Mouse (Mus musculus) hindbrain, embryonic 12.5 days (tissue): ENCODE data around the gene Tmem150b. TPM values are rescaled to one million over a fixed set of nuclear protein-coding genes. Genes with fewer than 3 reads are reported as not detected.

Experiments used
- ATAC-seq: fragments of 200-750 bp; cut with Nextera tagmentation; 2 replicates; pipeline ENCODE4 v1.8.0; 2017; ENCODE audit warnings: moderate TSS enrichment; ENCODE audit not compliant: low FRiP score
- H3K27ac ChIP-seq: fragments of 300-500 bp; sonication (generic); 2 replicates; pipeline ENCODE4 v1.5.1; 2016; ENCODE audit warnings: mild to moderate bottlenecking
- H3K27me3 ChIP-seq: fragments of 300-500 bp; sonication (generic); 2 replicates; pipeline ENCODE4 v1.6.1; 2016; ENCODE audit warnings: mild to moderate bottlenecking
- H3K36me3 ChIP-seq: fragments of 300-500 bp; sonication (generic); 2 replicates; pipeline ENCODE4 v1.6.1; 2016; ENCODE audit warnings: mild to moderate bottlenecking
- H3K4me1 ChIP-seq: fragments of 300-500 bp; sonication (generic); 2 replicates; pipeline ENCODE4 v1.6.1; 2016
- H3K4me2 ChIP-seq: fragments of 300-500 bp; sonication (generic); replicated peaks from 2 replicates; pipeline ENCODE4 v1.6.1; 2016; ENCODE audit warnings: mild to moderate bottlenecking
- H3K4me3 ChIP-seq: fragments of 300-500 bp; sonication (generic); 2 replicates; pipeline ENCODE4 v1.5.1; 2016; ENCODE audit warnings: mild to moderate bottlenecking
- H3K9ac ChIP-seq: fragments of 300-500 bp; sonication (generic); 2 replicates; pipeline ENCODE4 v1.6.1; 2016; ENCODE audit warnings: mild to moderate bottlenecking, moderate library complexity
- H3K9me3 ChIP-seq: fragments of 300-500 bp; sonication (generic); replicated peaks from 2 replicates; pipeline ENCODE4 v1.6.1; 2016; ENCODE audit warnings: mild to moderate bottlenecking
- WGBS: fragments of 180-500 bp; shearing (Covaris S2); methylation state at CpG from one replicate; pipeline ENCODE4 v1.1.7; 2016; 5-methylcytosine and 5-hydroxymethylcytosine counted together
- polyA plus RNA-seq: library from polyadenylated mRNA; unstranded; fragments of >200 nt; fragmentation: Nextera tagmentation; extraction: Ambion mirVana; gene quantifications from 2 replicates; pipeline ENCODE4 v1.2.1, GENCODE M21; 2016

Tmem150b gene
- polyA plus RNA-seq, 1 experiment from 2014 or later: 0.48 TPM

GRCm38 (mm10) chr7:4716955-4717354 is 8.1 kb downstream of the Tmem150b start:
- no peaks in the 10 kb centered on the region for H3K4me1 ChIP-seq
- no peak overlapping the region for H3K9ac ChIP-seq
- no peak for ATAC-seq
- H3K9me3 ChIP-seq: no peaks in the 10 kb centered on the region
- H3K27me3 ChIP-seq: no peaks in the 10 kb centered on the region
- H3K36me3 ChIP-seq: peaks cover 54% of the 10 kb centered on the region
- WGBS: 74% methylated on average over 6 of the region's 6 CpGs
- H3K4me3 ChIP-seq: no peak overlapping the region
- H3K4me2 ChIP-seq: no peak overlapping the region
- H3K27ac ChIP-seq: no peak overlapping the region

GRCm38 (mm10) chr7:4712594-4712993 is 12.5 kb downstream of the Tmem150b start:
- no peaks in the 10 kb centered on the region for H3K27me3 ChIP-seq
- no peak overlapping the region for H3K4me2 ChIP-seq
- H3K36me3 ChIP-seq: peaks cover 97% of the 10 kb centered on the region
- 91% methylated on average over 3 of the region's 3 CpGs for WGBS
- no peak overlapping the region for H3K4me3 ChIP-seq
- H3K9me3 ChIP-seq: no peaks in the 10 kb centered on the region
- no peak overlapping the region for H3K9ac ChIP-seq
- no peak for ATAC-seq
- H3K27ac ChIP-seq: no peak overlapping the region
- no peaks in the 10 kb centered on the region for H3K4me1 ChIP-seq

DNA sequence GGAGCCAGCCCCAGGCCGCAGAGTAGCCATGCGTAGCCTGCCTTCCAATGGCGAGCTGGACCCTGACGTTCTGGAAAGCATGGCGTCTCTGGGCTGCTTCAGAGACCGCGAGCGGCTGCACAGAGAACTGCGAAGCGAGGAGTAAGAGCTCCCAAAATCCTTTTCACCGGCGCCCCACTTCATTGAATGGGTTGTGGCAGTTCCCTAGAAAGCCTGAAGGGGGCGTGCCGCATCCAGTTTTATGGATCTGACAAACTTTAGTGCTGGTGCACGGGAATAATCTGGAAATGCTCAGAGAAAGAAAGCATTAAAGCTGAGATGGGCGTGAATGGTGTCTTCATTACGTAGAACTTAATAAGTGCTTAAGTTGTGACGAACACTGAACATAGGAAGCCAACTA is 20.0 kb downstream of the Tmem150b start:
- H3K27me3 ChIP-seq: no peaks in the 10 kb centered on the region
- no peak overlapping the region for H3K4me2 ChIP-seq
- H3K27ac ChIP-seq: no peak overlapping the region
- ATAC-seq: no peak
- WGBS: 39% methylated on average over 18 of the region's 18 CpGs
- peaks cover 93% of the 10 kb centered on the region for H3K36me3 ChIP-seq
- no peak overlapping the region for H3K4me3 ChIP-seq
- no peaks in the 10 kb centered on the region for H3K9me3 ChIP-seq
- H3K9ac ChIP-seq: no peak overlapping the region
- H3K4me1 ChIP-seq: peaks cover 5% of the 10 kb centered on the region; the same call in 1 of the 2 replicates

DNA sequence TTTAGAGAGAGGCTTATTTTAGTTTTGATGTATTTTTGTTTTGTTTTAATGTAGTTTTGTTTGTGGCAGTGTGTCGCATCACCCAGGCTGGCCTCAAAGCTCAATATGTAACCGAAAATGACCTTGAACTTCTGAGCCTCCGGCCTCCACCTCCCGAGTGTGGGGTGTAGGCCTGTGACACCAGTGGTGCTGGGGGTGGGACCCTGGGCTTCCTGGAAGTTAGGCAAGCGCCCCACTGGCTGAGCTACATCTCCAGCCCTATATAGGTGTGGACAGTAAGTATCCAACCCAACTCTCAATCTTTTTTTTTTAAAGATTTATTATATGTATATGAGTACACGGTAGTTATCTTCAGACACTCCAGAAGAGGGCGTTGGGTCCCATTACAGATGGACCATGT is 21.9 kb downstream of the Tmem150b start:
- peaks cover 92% of the 10 kb centered on the region for H3K36me3 ChIP-seq
- no peak overlapping the region for H3K9ac ChIP-seq
- H3K27ac ChIP-seq: no peak overlapping the region
- H3K4me3 ChIP-seq: no peak overlapping the region
- peaks cover 5% of the 10 kb centered on the region; the same call in 1 of the 2 replicates for H3K4me1 ChIP-seq
- 96% methylated on average over 7 of the region's 7 CpGs for WGBS
- no peak for ATAC-seq
- no peaks in the 10 kb centered on the region for H3K27me3 ChIP-seq
- no peak overlapping the region for H3K4me2 ChIP-seq
- no peaks in the 10 kb centered on the region for H3K9me3 ChIP-seq

GRCm38 (mm10) chr7:4702334-4702733 is 22.7 kb downstream of the Tmem150b start:
- Histone ChIP-seq H3K9me3 (no peaks in the 10 kb centered on the region), H3K27me3 (no peaks in the 10 kb centered on the region), H3K4me1 (peaks cover 5% of the 10 kb centered on the region; the same call in 1 of the 2 replicates), H3K4me3 (no peak overlapping the region), H3K4me2 (no peak overlapping the region), H3K36me3 (peaks cover 91% of the 10 kb centered on the region), H3K9ac (0 out of 2 replicates have a peak overlapping the region, but pooled peaks have one; percentile 8), H3K27ac (no peak overlapping the region)
- WGBS: 32% methylated on average over 8 of the region's 8 CpGs
- no peak for ATAC-seq

DNA sequence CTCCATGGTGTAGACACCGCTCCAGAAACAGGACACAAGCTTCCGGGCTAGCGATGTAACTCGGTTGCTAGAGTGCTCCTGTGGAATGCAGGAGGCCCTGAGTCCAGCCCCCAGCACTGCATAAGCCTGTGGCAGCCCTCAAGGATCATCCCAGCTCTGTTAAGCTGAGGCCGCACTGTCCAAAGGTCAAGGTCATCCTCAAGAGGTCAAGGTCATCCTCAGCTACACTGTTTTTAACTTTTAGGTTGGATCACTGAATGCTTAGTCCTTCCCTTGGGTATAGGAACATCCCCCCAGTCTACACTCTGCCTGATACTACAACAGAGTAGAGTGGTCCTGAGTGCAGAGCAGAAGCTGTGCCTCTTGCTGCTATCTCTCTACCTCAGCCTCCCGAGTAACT is 32.0 kb downstream of the Tmem150b start:
- H3K9me3 ChIP-seq: no peaks in the 10 kb centered on the region
- H3K9ac ChIP-seq: no peak overlapping the region
- H3K4me3 ChIP-seq: no peak overlapping the region
- no peaks in the 10 kb centered on the region for H3K27me3 ChIP-seq
- WGBS: 75% methylated on average over 6 of the region's 6 CpGs
- H3K27ac ChIP-seq: no peak overlapping the region
- ATAC-seq: no peak
- H3K4me2 ChIP-seq: no peak overlapping the region
- H3K36me3 ChIP-seq: peaks cover 46% of the 10 kb centered on the region
- peaks cover 13% of the 10 kb centered on the region for H3K4me1 ChIP-seq

- Histone ChIP-seq H3K4me1 (peaks cover 13% of the 10 kb centered on the region), H3K4me2 (peak overlapping the region; percentile 61), H3K27ac (peak overlapping the region; percentile 97), H3K4me3 (peak overlapping the region; percentile 99), H3K36me3 (peaks cover 34% of the 10 kb centered on the region), H3K9me3 (no peaks in the 10 kb centered on the region), H3K9ac (peak overlapping the region; percentile 100), H3K27me3 (no peaks in the 10 kb centered on the region)
- ATAC-seq: peak; percentile 69
- 2% methylated on average over 32 of the region's 35 CpGs for WGBS
Observed at GRCm38 (mm10) chr7:4690951-4691653, 33.9 kb downstream of the Tmem150b start.

- WGBS: 0% methylated on average over 4 of the region's 18 CpGs
- Histone ChIP-seq H3K4me2 (peak within 1 kb of the TSS; percentile 61), H3K36me3 (peaks cover 27% of the 10 kb centered on the region), H3K4me3 (peak within 1 kb of the TSS; percentile 99), H3K9me3 (no peaks in the 10 kb centered on the region), H3K27ac (peak within 1 kb of the TSS; percentile 97), H3K9ac (peak within 1 kb of the TSS; percentile 100), H3K4me1 (peaks cover 13% of the 10 kb centered on the region), H3K27me3 (no peaks in the 10 kb centered on the region)
- peak; percentile 88 for ATAC-seq
Observed at GRCm38 (mm10) chr7:4690387-4690786, 34.7 kb downstream of the Tmem150b start, which contains the start of gene Brsk1. Brsk1 (plus strand) TSS chr7:4690604.

GRCm38 (mm10) chr7:4684632-4685417 is 40.2 kb downstream of the Tmem150b start, which contains the start of gene Hspbp1:
Hspbp1 (minus strand) TSS chr7:4685068.
- H3K9ac ChIP-seq: peak within 1 kb of the TSS; percentile 57
- peak within 1 kb of the TSS; percentile 87 for H3K4me2 ChIP-seq
- ATAC-seq: peak; percentile 98
- H3K27ac ChIP-seq: peak within 1 kb of the TSS; percentile 75
- H3K36me3 ChIP-seq: peaks cover 21% of the 10 kb centered on the region
- H3K9me3 ChIP-seq: no peaks in the 10 kb centered on the region
- peak within 1 kb of the TSS; percentile 66 for H3K4me3 ChIP-seq
- H3K4me1 ChIP-seq: peaks cover 7% of the 10 kb centered on the region
- no peaks in the 10 kb centered on the region for H3K27me3 ChIP-seq
- under 1% methylated on average over 32 of the region's 32 CpGs for WGBS

DNA sequence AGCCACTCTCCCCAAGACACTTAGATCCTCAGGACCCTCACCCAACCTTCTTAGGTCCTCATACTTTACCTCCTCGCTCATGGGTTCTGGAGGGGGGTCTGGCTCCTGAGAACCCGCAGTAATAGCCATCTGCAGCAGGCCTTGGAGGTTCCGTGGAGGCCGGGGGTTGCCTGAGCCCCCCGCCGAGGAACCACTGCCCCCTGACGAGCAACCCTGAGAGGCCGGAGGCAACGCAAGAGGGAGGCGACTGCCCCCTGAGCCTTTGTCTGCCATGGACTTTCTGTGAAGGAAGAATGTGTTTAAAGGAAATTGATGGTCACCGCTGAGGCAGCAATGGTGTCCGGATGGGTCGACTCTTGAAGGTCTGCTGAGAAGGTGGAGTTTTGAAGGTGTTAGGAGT is 40.8 kb downstream of the Tmem150b start:
- Histone ChIP-seq H3K4me1 (peaks cover 7% of the 10 kb centered on the region), H3K27ac (peak overlapping the region; percentile 75)

DNA sequence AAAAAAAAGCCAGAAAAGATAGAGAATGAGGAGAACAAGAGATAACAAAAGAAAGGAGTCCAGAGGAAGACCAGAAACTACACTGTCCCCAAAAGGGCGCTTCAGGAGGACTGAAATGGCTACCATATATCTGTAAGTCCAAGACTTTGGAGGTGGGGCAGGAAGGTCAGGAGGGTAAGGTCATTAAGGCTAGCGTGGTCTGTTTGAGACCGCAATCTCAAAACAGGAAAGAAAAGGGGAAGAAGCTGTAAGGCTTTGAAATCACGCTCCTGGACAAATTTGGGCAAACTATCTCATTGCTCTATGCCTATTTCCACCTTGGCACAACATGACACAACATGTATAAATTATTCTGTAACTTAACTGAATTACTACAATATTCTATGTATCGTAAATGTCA is 41.7 kb downstream of the Tmem150b start:
- no peaks in the 10 kb centered on the region for H3K27me3 ChIP-seq
- no peak for ATAC-seq
- H3K4me1 ChIP-seq: peaks cover 7% of the 10 kb centered on the region
- no peak overlapping the region for H3K4me3 ChIP-seq
- peaks cover 22% of the 10 kb centered on the region for H3K36me3 ChIP-seq
- no peak overlapping the region for H3K27ac ChIP-seq
- H3K9me3 ChIP-seq: no peaks in the 10 kb centered on the region
- H3K9ac ChIP-seq: no peak overlapping the region
- H3K4me2 ChIP-seq: no peak overlapping the region
- 90% methylated on average over 5 of the region's 5 CpGs for WGBS

More for the DNA sequence above, 40.8 kb downstream of the Tmem150b start:
- WGBS: 3% methylated on average over 12 of the region's 13 CpGs
- peaks cover 22% of the 10 kb centered on the region for H3K36me3 ChIP-seq
- H3K27me3 ChIP-seq: no peaks in the 10 kb centered on the region
- ATAC-seq: 0 out of 2 replicates have a peak, but pooled peaks have one; percentile 0
- no peaks in the 10 kb centered on the region for H3K9me3 ChIP-seq
- H3K4me3 ChIP-seq: peak overlapping the region; percentile 66
- peak overlapping the region; percentile 87 for H3K4me2 ChIP-seq
- H3K9ac ChIP-seq: peak overlapping the region; percentile 57

DNA sequence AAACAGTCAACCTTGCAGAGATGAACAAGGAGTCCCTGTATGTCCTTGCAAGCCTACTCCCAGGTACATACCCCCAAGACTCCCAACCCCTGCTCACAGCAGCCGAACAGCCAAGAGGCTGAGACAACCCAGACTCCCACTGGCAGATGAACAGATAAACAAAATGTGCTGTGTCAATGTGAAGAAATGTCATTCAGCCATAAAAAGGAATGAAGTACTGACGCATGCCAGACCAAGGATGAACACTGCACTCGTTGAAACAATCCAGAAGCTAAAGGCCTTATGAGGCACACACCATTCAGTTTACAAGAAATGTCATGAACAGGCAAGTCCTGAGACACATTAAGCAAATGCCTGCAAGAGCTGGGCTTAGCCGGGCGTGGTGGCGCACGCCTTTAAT is 49.8 kb downstream of the Tmem150b start:
- no peak overlapping the region for H3K4me2 ChIP-seq
- no peak overlapping the region for H3K27ac ChIP-seq
- ATAC-seq: no peak
- H3K4me3 ChIP-seq: no peak overlapping the region
- peaks cover 59% of the 10 kb centered on the region for H3K36me3 ChIP-seq
- H3K9me3 ChIP-seq: no peaks in the 10 kb centered on the region
- WGBS: 94% methylated on average over 7 of the region's 7 CpGs
- H3K27me3 ChIP-seq: no peaks in the 10 kb centered on the region
- H3K9ac ChIP-seq: no peak overlapping the region
- no peaks in the 10 kb centered on the region for H3K4me1 ChIP-seq
